Mouse (Mus musculus) testis, postnatal 14 days (tissue): Measurements from ENCODE around the gene Defb47.

Experiments
- DNase-seq: peaks from one replicate; pipeline ENCODE4 v3.0.0; 2021; ENCODE audit warnings: low spot score

Defb47 gene

GRCm38 (mm10) chr14:62997777-62998176, at the start of gene Defb47:
TSS of gene Defb47 (plus strand) at chr14:62998077.
- DNase-seq = no peak

GRCm38 (mm10) chr14:62956091-62956490, 41.8 kb upstream of the Defb47 start:
- no peak for DNase-seq

GRCm38 (mm10) chr14:62963632-62964031, 34.2 kb upstream of the Defb47 start:
- DNase-seq = no peak

- DNase-seq = no peak
Observed at GRCm38 (mm10) chr14:62965342-62965741, 32.5 kb upstream of the Defb47 start.

GRCm38 (mm10) chr14:62965811-62966520, 31.9 kb upstream of the Defb47 start:
- DNase-seq = no peak

- DNase-seq = peak; percentile 31
Observed at GRCm38 (mm10) chr14:62975046-62975445, 22.8 kb upstream of the Defb47 start.

- DNase-seq = no peak
Observed at GRCm38 (mm10) chr14:62979815-62980214, 18.1 kb upstream of the Defb47 start.

GRCm38 (mm10) chr14:62984410-62984809, 13.5 kb upstream of the Defb47 start, which contains the start of gene Defb48:
TSS of gene Defb48 (minus strand) at chr14:62984510.
- DNase-seq = no peak

- no peak for DNase-seq
Observed at GRCm38 (mm10) chr14:62991271-62991670, 6.6 kb upstream of the Defb47 start.

- DNase-seq = no peak
Observed at GRCm38 (mm10) chr14:62991849-62992510, 5.9 kb upstream of the Defb47 start.

- DNase-seq = no peak
Observed at GRCm38 (mm10) chr14:62998977-62999376, 1.1 kb downstream of the Defb47 start.

GRCm38 (mm10) chr14:63002588-63002987, 4.7 kb downstream of the Defb47 start:
- no peak for DNase-seq

- no peak for DNase-seq
Observed at GRCm38 (mm10) chr14:63011471-63011870, 13.6 kb downstream of the Defb47 start, which contains the start of gene Defb43. TSS of gene Defb43 (plus strand) at chr14:63011771.

- no peak for DNase-seq
Observed at GRCm38 (mm10) chr14:63013082-63013481, 15.2 kb downstream of the Defb47 start.

- DNase-seq = peak; percentile 54
Observed at GRCm38 (mm10) chr14:63014667-63015066, 16.8 kb downstream of the Defb47 start.

GRCm38 (mm10) chr14:63020524-63021156, 22.8 kb downstream of the Defb47 start:
- no peak for DNase-seq

- DNase-seq = no peak
Observed at GRCm38 (mm10) chr14:63046691-63047090, 48.8 kb downstream of the Defb47 start, which contains the start of gene Defb42. TSS of gene Defb42 (plus strand) at chr14:63046991.

GRCm38 (mm10) chr14:63049910-63050370, 52.1 kb downstream of the Defb47 start, which contains the start of gene Defb30:
TSS of gene Defb30 (minus strand) at chr14:63049960.
- DNase-seq = no peak
